Mouse (Mus musculus) liver, embryonic 16.5 days (tissue): ENCODE results near the gene Vac14. TPM values are rescaled to one million over a fixed set of nuclear protein-coding genes. Genes with fewer than 3 reads are reported as not detected.

Experiments used
- ATAC-seq: fragments of 200-750 bp; cut with Nextera tagmentation; 2 replicates; pipeline ENCODE4 v1.8.0; 2017; ENCODE audit warnings: low read depth, mild to moderate bottlenecking, moderate number of reproducible peaks, moderate library complexity
- H3K27ac ChIP-seq: fragments of 300-500 bp; sonication (generic); 2 replicates; pipeline ENCODE4 v1.5.1; 2014; ENCODE audit warnings: mild to moderate bottlenecking, low read length
- H3K27me3 ChIP-seq: fragments of 300-500 bp; sonication (generic); 2 replicates; pipeline ENCODE4 v1.6.1; 2014; ENCODE audit warnings: low read depth, low read length, mixed read lengths; ENCODE audit not compliant: control insufficient read depth, insufficient read depth
- H3K36me3 ChIP-seq: fragments of 300-500 bp; sonication (generic); 2 replicates; pipeline ENCODE4 v1.6.1; 2014; ENCODE audit warnings: mild to moderate bottlenecking; ENCODE audit not compliant: control insufficient read depth, insufficient read depth
- H3K4me1 ChIP-seq: fragments of 300-500 bp; sonication (generic); 2 replicates; pipeline ENCODE4 v1.6.1; 2014; ENCODE audit warnings: low read depth, low read length, mixed read lengths; ENCODE audit not compliant: control insufficient read depth
- H3K4me2 ChIP-seq: fragments of 300-500 bp; sonication (generic); 2 replicates; pipeline ENCODE4 v1.6.1; 2014; ENCODE audit warnings: low read depth, low read length, mixed read lengths
- H3K4me3 ChIP-seq: fragments of 300-500 bp; sonication (generic); 2 replicates; pipeline ENCODE4 v1.5.1; 2014; ENCODE audit warnings: low read depth, mild to moderate bottlenecking, low read length
- H3K9ac ChIP-seq: fragments of 300-500 bp; sonication (generic); 2 replicates; pipeline ENCODE4 v1.6.1; 2014; ENCODE audit warnings: low read depth, low read length
- H3K9me3 ChIP-seq: fragments of 300-500 bp; sonication (generic); replicated peaks from 2 replicates; pipeline ENCODE4 v1.6.1; 2016; ENCODE audit warnings: low read length; ENCODE audit not compliant: control insufficient read depth
- WGBS: fragments of 180-500 bp; shearing (Covaris S2); extraction: QIAGEN DNeasy Blood & Tissue Kit; methylation state at CpG from one replicate; pipeline ENCODE4 v1.1.7; 2014; ENCODE audit not compliant: insufficient replicate concordance; 5-methylcytosine and 5-hydroxymethylcytosine counted together
- polyA plus RNA-seq: library from polyadenylated mRNA; unstranded; fragments of >200 nt; fragmentation: Nextera tagmentation; extraction: Ambion mirVana; gene quantifications from 2 replicates; pipeline ENCODE4 v1.2.1, GENCODE M21; 2015

The Vac14 gene
- polyA plus RNA-seq, 1 experiment from 2014 or later, result 9.2 TPM

DNA sequence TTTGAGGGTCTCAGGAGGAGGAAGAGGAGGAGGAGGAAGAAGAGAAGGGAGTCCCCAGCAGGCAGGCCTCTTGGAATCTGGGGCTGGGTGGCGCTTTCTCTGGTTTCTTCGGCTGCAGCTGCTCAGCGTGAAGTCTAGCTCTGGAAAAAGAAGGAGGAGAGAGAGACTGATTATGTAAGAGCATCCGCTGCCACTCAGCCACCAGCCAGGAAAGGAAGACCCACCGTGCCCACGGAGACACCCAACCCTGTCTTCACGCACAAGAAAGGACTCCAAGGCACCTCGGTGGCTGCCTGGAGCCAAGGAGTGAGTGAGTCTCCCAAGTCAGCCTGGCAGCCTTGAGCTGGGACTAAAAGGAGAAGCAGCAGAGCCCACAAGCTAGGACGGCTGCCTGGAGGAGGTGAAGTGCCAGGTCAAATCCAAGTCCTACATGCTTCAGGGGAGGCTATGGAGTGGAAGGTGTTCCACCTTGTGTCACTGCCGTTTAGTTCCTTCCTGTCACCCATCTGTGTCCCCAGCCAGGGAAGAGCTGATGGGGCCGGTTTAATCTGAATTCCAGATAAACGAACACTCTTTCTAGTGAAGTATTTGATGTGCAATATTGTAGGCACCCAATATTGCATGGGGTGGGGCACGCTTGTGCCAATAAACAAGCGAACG, 137.3 kb downstream of the Vac14 start:
- Histone ChIP-seq H3K9me3 (no peaks in the 10 kb centered on the region), H3K36me3 (no peaks in the 10 kb centered on the region), H3K4me3 (no peak overlapping the region), H3K4me2 (no peak overlapping the region), H3K27me3 (no peaks in the 10 kb centered on the region), H3K27ac (no peak overlapping the region), H3K9ac (no peak overlapping the region), H3K4me1 (no peaks in the 10 kb centered on the region)
- 42% methylated on average over 15 of the region's 15 CpGs for WGBS
- no peak for ATAC-seq

DNA sequence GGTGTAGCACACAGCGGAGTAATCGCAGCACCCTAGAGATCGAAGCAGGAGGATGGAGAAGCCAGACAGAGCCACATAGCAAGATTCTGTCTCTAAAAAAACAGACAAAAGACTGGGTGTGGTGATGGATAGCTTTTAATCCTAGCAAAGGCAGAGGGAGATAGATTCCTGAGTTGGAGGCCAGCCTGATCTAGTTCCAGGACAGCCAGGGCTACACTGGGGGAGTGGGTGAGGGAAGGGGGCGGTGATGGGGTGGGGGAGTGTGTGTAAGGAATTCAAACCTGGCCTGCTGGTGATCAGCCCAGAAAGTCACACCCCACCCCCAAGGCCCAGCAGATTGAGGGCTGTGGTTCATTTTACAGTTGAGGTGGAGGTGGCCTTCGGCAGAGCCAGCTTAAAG, 137.8 kb downstream of the Vac14 start:
- no peaks in the 10 kb centered on the region for H3K9me3 ChIP-seq
- H3K4me3 ChIP-seq, result no peak overlapping the region
- H3K4me1 ChIP-seq, result no peaks in the 10 kb centered on the region
- ATAC-seq, result no peak
- H3K27ac ChIP-seq, result no peak overlapping the region
- H3K4me2 ChIP-seq, result no peak overlapping the region
- no peaks in the 10 kb centered on the region for H3K36me3 ChIP-seq
- H3K9ac ChIP-seq, result no peak overlapping the region
- no peaks in the 10 kb centered on the region for H3K27me3 ChIP-seq
- 73% methylated on average over 5 of the region's 5 CpGs for WGBS

DNA sequence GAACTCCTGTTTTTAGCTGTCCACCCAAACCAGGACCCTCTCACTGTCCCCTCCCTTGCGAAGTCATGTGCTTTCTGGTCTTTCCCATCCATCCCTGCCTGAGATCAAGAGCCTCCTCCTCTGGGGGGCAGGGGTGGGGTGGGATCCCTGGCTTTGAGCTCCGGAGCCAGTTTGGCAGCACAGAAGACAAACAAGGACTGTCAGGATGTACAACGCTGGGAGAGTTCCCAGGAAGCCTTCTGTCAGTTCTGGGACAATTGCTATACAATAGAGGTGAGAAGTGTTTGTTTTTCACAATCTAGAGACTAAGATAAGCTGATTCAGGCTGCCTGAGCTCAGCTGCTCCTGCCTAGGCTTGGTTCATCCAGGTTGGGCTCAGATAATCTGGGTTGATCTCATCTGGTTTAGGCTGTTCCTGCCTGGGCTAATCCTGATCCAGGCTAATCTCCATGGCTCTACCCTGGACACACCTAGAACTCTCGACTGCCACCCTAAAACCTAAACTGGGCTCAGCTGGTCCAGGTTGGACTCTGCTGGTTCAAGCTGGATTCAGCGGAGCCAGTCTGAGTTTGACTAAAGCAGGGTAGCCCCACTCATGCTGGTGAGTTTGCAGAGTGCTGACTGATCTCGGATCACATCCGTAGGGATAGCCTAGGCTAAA, 142.0 kb downstream of the Vac14 start:
- H3K4me1 ChIP-seq, result no peaks in the 10 kb centered on the region
- H3K4me3 ChIP-seq, result no peak overlapping the region
- no peak for ATAC-seq
- H3K36me3 ChIP-seq, result no peaks in the 10 kb centered on the region
- H3K9ac ChIP-seq, result no peak overlapping the region
- no peak overlapping the region for H3K4me2 ChIP-seq
- H3K9me3 ChIP-seq, result no peaks in the 10 kb centered on the region
- 48% methylated on average over 7 of the region's 7 CpGs for WGBS
- H3K27me3 ChIP-seq, result no peaks in the 10 kb centered on the region
- no peak overlapping the region for H3K27ac ChIP-seq

DNA sequence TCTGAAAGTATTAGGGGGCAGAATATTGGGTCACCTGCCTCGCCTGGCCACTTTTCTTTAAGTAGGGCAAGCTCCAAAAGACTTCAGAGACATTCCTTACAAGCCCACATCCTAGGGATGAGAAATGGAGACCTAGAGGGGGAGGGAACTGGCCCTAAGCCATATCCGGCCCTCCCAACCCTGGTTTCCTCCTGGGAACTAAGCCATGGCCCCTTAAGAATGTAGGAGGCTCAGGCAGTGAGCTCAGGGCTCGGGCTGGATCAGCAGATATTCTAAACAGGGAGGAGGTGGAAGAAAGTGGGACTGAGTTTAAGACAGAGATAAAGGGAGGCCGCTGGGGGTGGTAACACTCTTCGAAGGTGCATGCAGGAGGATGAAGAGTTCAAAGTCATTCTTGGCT, 142.8 kb downstream of the Vac14 start:
- ATAC-seq, result 0 out of 2 replicates have a peak, but pooled peaks have one; percentile 21
- WGBS, result 32% methylated on average over 5 of the region's 5 CpGs
- no peaks in the 10 kb centered on the region for H3K27me3 ChIP-seq
- no peaks in the 10 kb centered on the region for H3K4me1 ChIP-seq
- H3K4me3 ChIP-seq, result no peak overlapping the region
- H3K36me3 ChIP-seq, result no peaks in the 10 kb centered on the region
- H3K4me2 ChIP-seq, result no peak overlapping the region
- H3K9me3 ChIP-seq, result no peaks in the 10 kb centered on the region
- no peak overlapping the region for H3K9ac ChIP-seq
- no peak overlapping the region for H3K27ac ChIP-seq

DNA sequence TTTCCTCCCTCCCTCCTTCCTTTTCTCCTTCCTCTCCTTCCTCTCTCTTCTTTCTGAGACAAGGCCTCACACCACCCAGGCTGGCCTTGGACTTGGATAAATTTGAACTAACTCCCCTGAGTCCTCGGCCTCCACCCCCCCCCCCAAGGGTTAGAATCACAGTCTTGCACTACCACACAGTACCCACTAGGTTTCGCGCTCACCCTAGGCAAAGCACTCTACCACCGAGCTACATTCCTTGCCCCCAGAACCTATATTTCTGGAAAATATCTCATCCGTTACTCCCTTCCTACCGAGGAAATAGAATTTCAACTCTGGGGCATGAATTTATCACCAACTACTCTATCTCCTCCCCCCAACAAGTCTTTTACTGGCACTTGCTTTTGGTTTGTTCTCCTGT, 143.6 kb downstream of the Vac14 start:
- H3K9me3 ChIP-seq, result no peaks in the 10 kb centered on the region
- WGBS, result 55% methylated on average over 6 of the region's 6 CpGs
- ATAC-seq, result no peak
- no peak overlapping the region for H3K9ac ChIP-seq
- no peaks in the 10 kb centered on the region for H3K27me3 ChIP-seq
- H3K4me3 ChIP-seq, result no peak overlapping the region
- H3K4me1 ChIP-seq, result no peaks in the 10 kb centered on the region
- no peak overlapping the region for H3K27ac ChIP-seq
- no peaks in the 10 kb centered on the region for H3K36me3 ChIP-seq
- H3K4me2 ChIP-seq, result no peak overlapping the region

DNA sequence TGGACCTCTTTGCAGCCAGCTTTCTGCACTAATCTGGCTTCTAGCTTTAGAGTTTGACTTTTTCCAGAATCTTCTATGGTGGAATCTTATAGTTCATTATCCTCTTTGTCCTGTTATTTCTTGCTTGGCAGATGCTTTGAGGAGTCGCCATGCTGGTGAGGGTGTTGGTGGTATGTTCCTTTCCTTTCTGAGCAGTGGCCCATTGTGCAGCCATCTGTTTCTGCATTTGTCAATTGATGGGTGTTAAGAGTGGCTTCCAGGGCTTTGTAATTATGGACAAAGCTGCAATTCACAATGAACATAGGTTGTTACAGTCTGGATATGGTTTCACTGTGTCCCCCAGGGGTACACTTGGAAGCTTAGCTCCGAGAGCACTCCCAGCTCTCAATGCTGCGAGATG, 146.3 kb downstream of the Vac14 start:
- Histone ChIP-seq H3K4me3 (no peak overlapping the region), H3K36me3 (no peaks in the 10 kb centered on the region), H3K4me1 (no peaks in the 10 kb centered on the region), H3K9ac (no peak overlapping the region), H3K27me3 (no peaks in the 10 kb centered on the region), H3K9me3 (no peaks in the 10 kb centered on the region), H3K4me2 (no peak overlapping the region), H3K27ac (no peak overlapping the region)
- 75% methylated on average over 3 of the region's 3 CpGs for WGBS
- ATAC-seq, result no peak

DNA sequence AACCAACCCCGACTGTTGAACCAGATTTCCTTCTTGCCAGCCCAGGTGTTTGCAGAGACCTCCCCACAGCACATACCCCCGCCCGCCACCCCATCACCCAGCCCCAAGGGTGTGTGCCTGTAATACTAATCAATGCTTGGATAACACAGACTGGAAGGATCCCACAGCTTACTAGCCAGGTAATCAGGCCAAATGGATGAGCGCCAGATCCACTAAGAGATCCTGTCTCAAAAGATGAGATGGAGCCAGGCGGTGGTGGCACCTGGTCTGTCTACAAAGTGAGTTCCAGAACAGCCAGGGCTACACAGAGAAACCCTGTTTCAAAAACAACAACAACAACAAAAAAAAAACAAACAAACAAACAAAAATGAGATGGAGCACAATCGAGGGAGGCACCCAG, 148.9 kb downstream of the Vac14 start:
- Histone ChIP-seq H3K9me3 (no peaks in the 10 kb centered on the region), H3K4me3 (no peak overlapping the region), H3K4me1 (no peaks in the 10 kb centered on the region), H3K27me3 (no peaks in the 10 kb centered on the region), H3K27ac (no peak overlapping the region), H3K9ac (no peak overlapping the region), H3K4me2 (no peak overlapping the region), H3K36me3 (no peaks in the 10 kb centered on the region)
- WGBS, result 64% methylated on average over 6 of the region's 6 CpGs
- ATAC-seq, result no peak

Other genes starting within 250 kb of the Vac14 start
- 0.53 and 0.57 TPM in 2 replicates for gene Mtss1l, start 102.9 kb downstream of the Vac14 start, polyA plus RNA-seq
- gene Il34, start 187.3 kb downstream of the Vac14 start, polyA plus RNA-seq, result 0.31 TPM in 1 of 2 replicates, not detected in the other
- 28.4 and 29.7 TPM in 2 replicates for gene Cog4, start 228.0 kb downstream of the Vac14 start, polyA plus RNA-seq
- gene Sf3b3, start 228.2 kb downstream of the Vac14 start, polyA plus RNA-seq, result 56.5 and 58.4 TPM in 2 replicates